Mouse (Mus musculus): ENCODE measurements at regions not wholly inside any gene's neighbourhood (a gene's known extent, or its start where the extent isn't known, plus 50 kb on each side); places are given as distances from the start of the nearest gene placed in this dataset.
A peak's percentile ranks its signal among the peaks of the same experiment; 100 is the strongest.

GRCm38 (mm10) chr15:31673038-31673437 is 71.4 kb downstream of the Fam173b start:
- Histone ChIP-seq H3K9ac (ENCODE audit: low read depth, low read length) (no peak overlapping the region), H3K27me3 (ENCODE audit: insufficient read depth, low read length) (no peaks in the 10 kb centered on the region), H3K4me1 (replicated peaks; ENCODE audit: insufficient read depth, low read length) (no peaks in the 10 kb centered on the region), H3K9me3 (replicated peaks; ENCODE audit: low read length) (no peaks in the 10 kb centered on the region), H3K4me2 (ENCODE audit: low read length) (no peak overlapping the region), H3K36me3 (ENCODE audit: insufficient read depth, low read length) (no peaks in the 10 kb centered on the region), H3K4me3 (replicated peaks; ENCODE audit: low read depth, low read length) (no peak overlapping the region), H3K27ac (no peak overlapping the region)
- TF ChIP-seq CTCF (IDR thresholded peaks at IDR 0.05; ENCODE audit: low read depth): peak; percentile 67
- WGBS: 51% methylated on average over 5 of the region's 5 CpGs
- peak; percentile 54 for DNase-seq (ENCODE audit: low spot score)
- no peak for ATAC-seq (replicated peaks; ENCODE audit: low FRiP score, low read depth)

- H3K4me3 ChIP-seq (replicated peaks; ENCODE audit: low read depth, low read length): no peak overlapping the region
- H3K36me3 ChIP-seq (ENCODE audit: insufficient read depth, low read length): no peaks in the 10 kb centered on the region
- 25% methylated on average over 7 of the region's 7 CpGs for WGBS
- H3K9ac ChIP-seq (ENCODE audit: low read depth, low read length): no peak overlapping the region
- no peak overlapping the region for H3K27ac ChIP-seq
- DNase-seq (ENCODE audit: low spot score): peak; percentile 71
- no peak for ATAC-seq (replicated peaks; ENCODE audit: low FRiP score, low read depth)
- H3K9me3 ChIP-seq (replicated peaks; ENCODE audit: low read length): no peaks in the 10 kb centered on the region
- H3K4me1 ChIP-seq (replicated peaks; ENCODE audit: insufficient read depth, low read length): no peaks in the 10 kb centered on the region
- H3K4me2 ChIP-seq (ENCODE audit: low read length): no peak overlapping the region
- TF ChIP-seq CTCF (IDR thresholded peaks at IDR 0.05; ENCODE audit: low read depth): no peak
- no peaks in the 10 kb centered on the region for H3K27me3 ChIP-seq (ENCODE audit: insufficient read depth, low read length)
These were observed 75.1 kb downstream of the Fam173b start for GRCm38 (mm10) chr15:31676771-31677191.

GRCm38 (mm10) chr15:31693109-31693508 is 91.5 kb downstream of the Fam173b start:
- Histone ChIP-seq H3K9ac (ENCODE audit: low read depth, low read length) (no peak overlapping the region), H3K27me3 (ENCODE audit: insufficient read depth, low read length) (no peaks in the 10 kb centered on the region), H3K27ac (no peak overlapping the region), H3K4me2 (ENCODE audit: low read length) (no peak overlapping the region), H3K4me3 (replicated peaks; ENCODE audit: low read depth, low read length) (no peak overlapping the region), H3K4me1 (replicated peaks; ENCODE audit: insufficient read depth, low read length) (no peaks in the 10 kb centered on the region), H3K9me3 (replicated peaks; ENCODE audit: low read length) (no peaks in the 10 kb centered on the region), H3K36me3 (ENCODE audit: insufficient read depth, low read length) (no peaks in the 10 kb centered on the region)
- WGBS: 83% methylated on average over 3 of the region's 3 CpGs
- ATAC-seq (replicated peaks; ENCODE audit: low FRiP score, low read depth) (no peak), DNase-seq (ENCODE audit: low spot score) (no peak)
- no peak for TF ChIP-seq CTCF (IDR thresholded peaks at IDR 0.05; ENCODE audit: low read depth)

- Histone ChIP-seq H3K4me2 (ENCODE audit: low read length) (no peak overlapping the region), H3K27me3 (ENCODE audit: insufficient read depth, low read length) (no peaks in the 10 kb centered on the region), H3K4me1 (replicated peaks; ENCODE audit: insufficient read depth, low read length) (no peaks in the 10 kb centered on the region), H3K4me3 (replicated peaks; ENCODE audit: low read depth, low read length) (no peak overlapping the region), H3K9ac (ENCODE audit: low read depth, low read length) (no peak overlapping the region), H3K9me3 (replicated peaks; ENCODE audit: low read length) (no peaks in the 10 kb centered on the region), H3K27ac (no peak overlapping the region), H3K36me3 (ENCODE audit: insufficient read depth, low read length) (no peaks in the 10 kb centered on the region)
- TF ChIP-seq CTCF (IDR thresholded peaks at IDR 0.05; ENCODE audit: low read depth): no peak
- 80% methylated on average over 8 of the region's 8 CpGs for WGBS
- ATAC-seq (replicated peaks; ENCODE audit: low FRiP score, low read depth): no peak
- DNase-seq (ENCODE audit: low spot score): no peak
These were observed 93.4 kb downstream of the Fam173b start for GRCm38 (mm10) chr15:31694877-31695671.

GRCm38 (mm10) chr15:31703400-31703799 is 101.7 kb downstream of the Fam173b start:
- H3K4me1 ChIP-seq (replicated peaks; ENCODE audit: insufficient read depth, low read length): no peaks in the 10 kb centered on the region
- H3K36me3 ChIP-seq (ENCODE audit: insufficient read depth, low read length): no peaks in the 10 kb centered on the region
- no peaks in the 10 kb centered on the region for H3K9me3 ChIP-seq (replicated peaks; ENCODE audit: low read length)
- no peak overlapping the region for H3K4me3 ChIP-seq (replicated peaks; ENCODE audit: low read depth, low read length)
- DNase-seq (ENCODE audit: low spot score): no peak
- no peak overlapping the region for H3K4me2 ChIP-seq (ENCODE audit: low read length)
- WGBS: 70% methylated on average over 2 of the region's 2 CpGs
- H3K9ac ChIP-seq (ENCODE audit: low read depth, low read length): no peak overlapping the region
- no peaks in the 10 kb centered on the region for H3K27me3 ChIP-seq (ENCODE audit: insufficient read depth, low read length)
- TF ChIP-seq CTCF (IDR thresholded peaks at IDR 0.05; ENCODE audit: low read depth): no peak
- no peak for ATAC-seq (replicated peaks; ENCODE audit: low FRiP score, low read depth)
- no peak overlapping the region for H3K27ac ChIP-seq

- DNase-seq (ENCODE audit: low spot score): no peak
- no peak overlapping the region for H3K4me3 ChIP-seq (replicated peaks; ENCODE audit: low read depth, low read length)
These were observed 105.8 kb downstream of the Fam173b start for GRCm38 (mm10) chr15:31707416-31707815.

More at GRCm38 (mm10) chr15:31707416-31707815, 105.8 kb downstream of the Fam173b start:
- WGBS: 88% methylated on average over 1 of the region's 1 CpGs
- H3K27me3 ChIP-seq (ENCODE audit: insufficient read depth, low read length): no peaks in the 10 kb centered on the region
- no peak overlapping the region for H3K9ac ChIP-seq (ENCODE audit: low read depth, low read length)
- H3K9me3 ChIP-seq (replicated peaks; ENCODE audit: low read length): no peaks in the 10 kb centered on the region
- no peak for TF ChIP-seq CTCF (IDR thresholded peaks at IDR 0.05; ENCODE audit: low read depth)
- no peak overlapping the region for H3K27ac ChIP-seq
- no peaks in the 10 kb centered on the region for H3K4me1 ChIP-seq (replicated peaks; ENCODE audit: insufficient read depth, low read length)
- no peaks in the 10 kb centered on the region for H3K36me3 ChIP-seq (ENCODE audit: insufficient read depth, low read length)
- H3K4me2 ChIP-seq (ENCODE audit: low read length): no peak overlapping the region
- ATAC-seq (replicated peaks; ENCODE audit: low FRiP score, low read depth): no peak

Measured in kidney, postnatal 0 days (tissue).